Mouse (Mus musculus): Measurements from ENCODE around the gene 2610001J05Rik. TPM values are rescaled to one million over a fixed set of nuclear protein-coding genes. Genes with fewer than 3 reads are reported as not detected.

2610001J05Rik gene
- not detected in 2 replicates for polyA plus RNA-seq (2012; ENCODE audit: insufficient read depth, insufficient read length, low replicate concordance, missing spikeins)

GRCm38 (mm10) chr6:13870919-13871624 lies at the start of gene 2610001J05Rik:
Gene 2610001J05Rik, minus strand, starts transcription at chr6:13871518.
- Histone ChIP-seq H3K4me1 (ENCODE audit: control insufficient read depth, insufficient read depth, low read length) (no peaks in the 10 kb centered on the region; the same call in 1 of the 2 replicates), H3K4me3 (ENCODE audit: insufficient read depth, low read depth, low read length) (peak within 1 kb of the TSS; percentile 51), H3K27ac (ENCODE audit: insufficient read depth, low read depth, low read length) (peak within 1 kb of the TSS; percentile 89)
- WGBS, result under 1% methylated on average over 19 of the region's 19 CpGs
- no peak for TF ChIP-seq CTCF (IDR thresholded peaks at IDR 0.05; ENCODE audit: insufficient read depth, low read depth, low read length)
- TF ChIP-seq POLR2A (IDR thresholded peaks at IDR 0.05; ENCODE audit: insufficient read depth, low read depth, low read length), result peak; percentile 73

GRCm38 (mm10) chr6:13909762-13910537 lies 38.6 kb upstream of the 2610001J05Rik start:
- TF ChIP-seq POLR2A (IDR thresholded peaks at IDR 0.05; ENCODE audit: insufficient read depth, low read depth, low read length) (no peak), CTCF (IDR thresholded peaks at IDR 0.05; ENCODE audit: insufficient read depth, low read depth, low read length) (no peak)
- H3K4me3 ChIP-seq (ENCODE audit: insufficient read depth, low read depth, low read length), result no peak overlapping the region
- no peaks in the 10 kb centered on the region for H3K4me1 ChIP-seq (ENCODE audit: control insufficient read depth, insufficient read depth, low read length)
- 89% methylated on average over 10 of the region's 10 CpGs for WGBS
- no peak overlapping the region for H3K27ac ChIP-seq (ENCODE audit: insufficient read depth, low read depth, low read length)

- TF ChIP-seq POLR2A (IDR thresholded peaks at IDR 0.05; ENCODE audit: insufficient read depth, low read depth, low read length) (no peak), CTCF (IDR thresholded peaks at IDR 0.05; ENCODE audit: insufficient read depth, low read depth, low read length) (no peak)
Observed at GRCm38 (mm10) chr6:13902941-13903627, 31.8 kb upstream of the 2610001J05Rik start.

GRCm38 (mm10) chr6:13884877-13885592 lies 13.7 kb upstream of the 2610001J05Rik start:
- Histone ChIP-seq H3K4me1 (ENCODE audit: control insufficient read depth, insufficient read depth, low read length) (no peaks in the 10 kb centered on the region), H3K27ac (ENCODE audit: insufficient read depth, low read depth, low read length) (no peak overlapping the region), H3K4me3 (ENCODE audit: insufficient read depth, low read depth, low read length) (no peak overlapping the region)
- 87% methylated on average over 3 of the region's 3 CpGs for WGBS
- no peak for TF ChIP-seq POLR2A (IDR thresholded peaks at IDR 0.05; ENCODE audit: insufficient read depth, low read depth, low read length)
- no peak for TF ChIP-seq CTCF (IDR thresholded peaks at IDR 0.05; ENCODE audit: insufficient read depth, low read depth, low read length)

More at GRCm38 (mm10) chr6:13902941-13903627, 31.8 kb upstream of the 2610001J05Rik start:
- Histone ChIP-seq H3K4me3 (ENCODE audit: insufficient read depth, low read depth, low read length) (no peak overlapping the region), H3K27ac (ENCODE audit: insufficient read depth, low read depth, low read length) (no peak overlapping the region), H3K4me1 (ENCODE audit: control insufficient read depth, insufficient read depth, low read length) (no peaks in the 10 kb centered on the region)
- 87% methylated on average over 5 of the region's 5 CpGs for WGBS

DNA sequence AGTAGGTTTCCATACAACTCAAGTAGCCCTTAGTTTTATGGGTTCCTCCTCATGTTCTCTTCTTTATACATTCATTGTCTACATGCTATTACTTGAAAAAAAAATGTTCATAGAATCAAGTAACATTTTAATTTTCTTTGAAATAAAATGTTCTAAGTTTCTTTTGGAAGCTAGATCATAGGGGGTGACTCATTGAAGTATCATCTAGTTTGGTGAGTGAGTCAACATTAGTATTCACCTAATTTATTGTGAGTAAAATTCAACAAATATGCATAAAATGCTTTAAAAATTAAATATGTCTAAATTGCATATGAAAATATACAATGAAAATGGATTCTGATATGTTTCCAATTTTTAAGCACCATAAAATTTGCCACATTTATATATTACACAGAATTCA lies 11.6 kb upstream of the 2610001J05Rik start:
- no peak overlapping the region for H3K27ac ChIP-seq (ENCODE audit: insufficient read depth, low read depth, low read length)
- H3K4me3 ChIP-seq (ENCODE audit: insufficient read depth, low read depth, low read length), result no peak overlapping the region
- no peak for TF ChIP-seq POLR2A (IDR thresholded peaks at IDR 0.05; ENCODE audit: insufficient read depth, low read depth, low read length)
- H3K4me1 ChIP-seq (ENCODE audit: control insufficient read depth, insufficient read depth, low read length), result no peaks in the 10 kb centered on the region

DNA sequence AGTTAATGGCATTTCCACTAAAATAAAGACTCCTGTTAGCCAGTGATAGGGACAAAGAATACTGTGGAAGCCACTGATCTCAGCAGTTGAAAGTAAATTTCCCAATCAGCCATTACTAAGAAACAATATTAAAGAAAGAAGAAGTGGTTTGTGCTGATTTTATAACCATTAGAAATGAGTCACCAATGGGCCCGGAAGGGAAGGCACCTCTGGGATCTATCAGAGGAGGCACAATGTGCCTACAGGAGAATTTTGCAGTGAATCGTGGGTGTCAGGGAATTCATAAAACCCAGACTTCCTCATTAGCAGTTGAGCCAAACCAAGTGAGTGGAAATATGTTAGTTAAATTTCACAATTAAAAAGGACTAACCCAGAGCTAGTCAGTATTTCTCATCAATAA lies 2.6 kb upstream of the 2610001J05Rik start:
- no peak for TF ChIP-seq POLR2A (IDR thresholded peaks at IDR 0.05; ENCODE audit: insufficient read depth, low read depth, low read length)
- no peak for TF ChIP-seq CTCF (IDR thresholded peaks at IDR 0.05; ENCODE audit: insufficient read depth, low read depth, low read length)
- Histone ChIP-seq H3K4me3 (ENCODE audit: insufficient read depth, low read depth, low read length) (no peak overlapping the region), H3K27ac (ENCODE audit: insufficient read depth, low read depth, low read length) (no peak overlapping the region), H3K4me1 (ENCODE audit: control insufficient read depth, insufficient read depth, low read length) (no peaks in the 10 kb centered on the region; the same call in 1 of the 2 replicates)
- WGBS, result 83% methylated on average over 2 of the region's 2 CpGs

GRCm38 (mm10) chr6:13872076-13872475 lies 758 bp upstream of the 2610001J05Rik start:
- H3K27ac ChIP-seq (ENCODE audit: insufficient read depth, low read depth, low read length), result no peak overlapping the region
- H3K4me3 ChIP-seq (ENCODE audit: insufficient read depth, low read depth, low read length), result no peak overlapping the region
- no peaks in the 10 kb centered on the region; the same call in 1 of the 2 replicates for H3K4me1 ChIP-seq (ENCODE audit: control insufficient read depth, insufficient read depth, low read length)
- WGBS, result 51% methylated on average over 7 of the region's 7 CpGs
- TF ChIP-seq CTCF (IDR thresholded peaks at IDR 0.05; ENCODE audit: insufficient read depth, low read depth, low read length), result no peak
- TF ChIP-seq POLR2A (IDR thresholded peaks at IDR 0.05; ENCODE audit: insufficient read depth, low read depth, low read length), result no peak

DNA sequence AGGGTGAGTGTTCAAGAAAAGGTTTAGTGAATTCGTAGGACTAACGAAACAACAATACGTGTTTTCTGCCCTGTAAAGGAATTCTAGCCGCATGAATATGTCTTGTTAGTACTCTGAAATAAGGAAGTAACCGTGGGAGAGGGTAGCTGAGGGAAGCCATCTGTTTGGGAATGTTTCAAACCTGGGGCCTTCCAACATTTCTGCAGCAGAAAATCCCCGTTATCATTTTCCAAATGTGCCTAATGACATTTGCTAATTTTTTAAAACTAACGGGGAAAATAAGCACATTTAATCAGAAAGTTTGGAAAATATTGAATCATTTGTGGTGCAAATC lies 274 bp upstream of the 2610001J05Rik start:
- WGBS, result under 1% methylated on average over 7 of the region's 7 CpGs
- TF ChIP-seq CTCF (IDR thresholded peaks at IDR 0.05; ENCODE audit: insufficient read depth, low read depth, low read length), result no peak
- TF ChIP-seq POLR2A (IDR thresholded peaks at IDR 0.05; ENCODE audit: insufficient read depth, low read depth, low read length), result no peak; the same call in 1 of the 2 replicates
- H3K4me1 ChIP-seq (ENCODE audit: control insufficient read depth, insufficient read depth, low read length), result no peaks in the 10 kb centered on the region; the same call in 1 of the 2 replicates
- H3K4me3 ChIP-seq (ENCODE audit: insufficient read depth, low read depth, low read length), result peak overlapping the region; percentile 51
- peak overlapping the region; percentile 87 for H3K27ac ChIP-seq (ENCODE audit: insufficient read depth, low read depth, low read length)
